Mouse (Mus musculus) E14TG2a.4 (cell line): ENCODE results near the gene Map4.

Experiments used
- CTCF ChIP-seq: conservative IDR thresholded peaks from 2 replicates; pipeline ENCODE4 v1.5.1; 2014; ENCODE audit warnings: low read length
- POU5F1 ChIP-seq: IDR thresholded peaks from 2 replicates; pipeline ENCODE4 v1.6.1; 2014; ENCODE audit warnings: low read length, borderline replicate concordance

DNA sequence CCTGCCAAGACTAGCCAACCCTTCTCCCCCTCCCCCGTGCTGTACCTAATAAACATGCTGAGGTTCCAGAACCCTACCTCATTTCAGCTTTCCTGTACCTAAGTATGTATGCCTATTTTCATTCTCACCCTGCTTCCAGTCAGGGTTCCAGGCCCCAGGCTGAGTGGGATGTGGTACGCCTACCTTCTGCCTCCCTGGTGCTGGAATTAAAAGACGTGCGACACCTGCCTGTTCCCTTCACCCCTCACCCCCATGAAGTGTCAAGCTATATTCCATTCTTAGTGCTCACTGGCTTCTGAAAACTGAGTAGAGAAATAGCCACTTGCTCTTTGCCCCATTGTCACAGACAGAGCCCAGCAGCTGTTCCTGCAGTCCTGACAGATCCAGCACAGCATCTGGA lies 190.2 kb downstream of the Map4 start:
- TF ChIP-seq CTCF, result no peak
- no peak for TF ChIP-seq POU5F1
